Mouse (Mus musculus) small intestine, adult 2 months (tissue): ENCODE results near the gene Dlx5. TPM values are rescaled to one million over a fixed set of nuclear protein-coding genes. Genes with fewer than 3 reads are reported as not detected.

Source experiments
- H3K27ac ChIP-seq: fragments of 200-500 bp; 2 replicates; pipeline ENCODE4 v1.5.1; 2012; ENCODE audit warnings: low read depth, low read length, control low read depth, inconsistent platforms; ENCODE audit not compliant: insufficient read depth
- H3K27me3 ChIP-seq: fragments of 200-500 bp; 2 replicates; pipeline ENCODE4 v1.6.1; 2012; ENCODE audit warnings: mild to moderate bottlenecking, moderate library complexity, low read length, inconsistent platforms; ENCODE audit not compliant: control insufficient read depth, insufficient read depth
- H3K36me3 ChIP-seq: fragments of 200-500 bp; 2 replicates; pipeline ENCODE4 v1.6.1; 2012; ENCODE audit warnings: mild to moderate bottlenecking, low read length, control low read depth, inconsistent platforms; ENCODE audit not compliant: control insufficient read depth, insufficient read depth
- H3K4me1 ChIP-seq: fragments of 200-500 bp; 2 replicates; pipeline ENCODE4 v1.6.1; 2012; ENCODE audit warnings: low read length, inconsistent platforms, mixed read lengths; ENCODE audit not compliant: control insufficient read depth, insufficient read depth, insufficient read length
- H3K4me3 ChIP-seq: fragments of 200-500 bp; 2 replicates; pipeline ENCODE4 v1.5.1; 2012; ENCODE audit warnings: low read depth, mild to moderate bottlenecking, control low read depth, inconsistent platforms, low read length, moderate library complexity
- CTCF ChIP-seq: fragments of 200-500 bp; IDR thresholded peaks from 2 replicates; pipeline ENCODE4 v1.5.1; 2012; ENCODE audit warnings: low read depth, mild to moderate bottlenecking, control low read depth, inconsistent platforms, low read length, moderate library complexity, mixed read lengths; ENCODE audit not compliant: insufficient replicate concordance, insufficient read length; ENCODE audit errors: extremely low read depth
- POLR2A ChIP-seq: fragments of 200-500 bp; IDR thresholded peaks from 2 replicates; pipeline ENCODE4 v1.6.1; 2012; ENCODE audit warnings: low read depth, mild to moderate bottlenecking, control low read depth, inconsistent platforms, low read length, moderate library complexity
- WGBS: fragments of 180-500 bp; shearing (Covaris S2); methylation state at CpG from one replicate; pipeline ENCODE4 v1.1.7; 2018; 5-methylcytosine and 5-hydroxymethylcytosine counted together
- polyA plus RNA-seq: library from polyadenylated mRNA; depleted of rRNA; stranded (reverse); fragments of >200 nt; gene quantifications from 2 replicates; pipeline ENCODE4 v1.2.3, GENCODE M21; 2012

The Dlx5 gene
- polyA plus RNA-seq, 1 experiment = not detected

DNA sequence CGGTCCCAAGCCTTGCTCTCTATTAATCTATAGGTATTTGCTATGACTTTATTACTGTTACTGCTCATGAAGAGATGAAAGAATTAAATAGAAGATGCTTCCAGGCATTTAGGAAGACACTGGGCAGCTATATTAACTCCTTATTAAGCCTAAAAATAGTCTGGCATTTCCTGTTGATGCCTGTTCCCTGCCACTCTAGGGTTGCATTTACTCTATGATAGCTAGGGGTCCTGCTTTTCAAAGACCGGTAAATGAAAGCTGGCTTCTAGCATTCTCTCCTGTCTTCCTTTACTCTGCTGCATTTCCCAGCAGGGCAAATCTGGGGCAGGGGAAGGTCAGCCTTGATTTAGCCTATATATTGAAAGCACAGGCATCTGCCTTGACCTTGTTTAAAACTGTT is 24.1 kb downstream of the Dlx5 start:
- TF ChIP-seq POLR2A (no peak), CTCF (no peak)
- Histone ChIP-seq H3K27me3 (peaks cover 70% of the 10 kb centered on the region), H3K4me3 (no peak overlapping the region), H3K4me1 (peaks cover 3% of the 10 kb centered on the region; the same call in 1 of the 2 replicates), H3K27ac (no peak overlapping the region), H3K36me3 (no peaks in the 10 kb centered on the region)
- 17% methylated on average over 2 of the region's 2 CpGs for WGBS

DNA sequence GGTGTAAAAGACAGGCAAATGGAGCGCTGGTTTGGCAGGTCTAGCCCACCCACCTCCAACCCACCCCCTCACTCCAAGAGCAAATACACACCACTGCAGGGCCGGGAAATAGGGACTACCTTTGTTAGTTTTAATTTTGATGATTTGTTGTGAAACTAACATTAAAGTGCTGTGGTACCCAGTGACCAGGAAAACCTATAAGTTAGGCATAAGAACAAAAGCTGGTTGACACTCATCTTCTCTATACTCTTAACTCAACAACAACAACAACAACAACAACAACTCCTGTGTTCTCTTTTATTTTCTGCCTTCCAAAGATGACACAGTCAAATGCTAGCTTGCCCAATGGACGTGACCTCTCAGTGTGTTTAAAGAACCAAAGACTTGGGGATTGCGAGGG is 25.0 kb downstream of the Dlx5 start:
- H3K4me1 ChIP-seq = no peaks in the 10 kb centered on the region; the same call in 1 of the 2 replicates
- 13% methylated on average over 4 of the region's 4 CpGs for WGBS
- no peak overlapping the region for H3K27ac ChIP-seq
- TF ChIP-seq POLR2A = no peak
- no peak for TF ChIP-seq CTCF
- H3K36me3 ChIP-seq = no peaks in the 10 kb centered on the region
- no peak overlapping the region for H3K4me3 ChIP-seq
- peaks cover 73% of the 10 kb centered on the region for H3K27me3 ChIP-seq

DNA sequence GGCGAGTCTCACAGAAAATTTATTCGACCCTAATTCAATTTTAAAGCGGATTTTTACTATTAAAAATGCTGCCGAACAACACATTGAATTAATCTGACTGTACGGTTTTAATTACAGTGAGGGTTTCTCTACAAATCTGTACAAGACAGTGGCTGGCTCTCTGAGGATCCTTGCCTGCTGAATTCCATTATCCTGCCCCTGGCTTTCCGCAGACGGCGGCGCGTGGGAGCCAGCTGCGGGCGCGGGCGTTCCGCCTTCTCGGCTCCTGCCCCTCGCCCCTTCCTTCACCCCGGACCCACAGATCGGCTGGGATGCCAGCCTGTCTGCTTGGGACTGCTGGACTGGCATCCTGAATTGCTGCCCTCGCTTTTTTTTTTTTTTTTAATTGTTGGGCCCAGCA is 25.6 kb downstream of the Dlx5 start:
- peaks cover 75% of the 10 kb centered on the region for H3K27me3 ChIP-seq
- H3K4me3 ChIP-seq = no peak overlapping the region
- 4% methylated on average over 20 of the region's 20 CpGs for WGBS
- TF ChIP-seq CTCF (no peak), POLR2A (no peak)
- no peak overlapping the region for H3K27ac ChIP-seq
- no peaks in the 10 kb centered on the region; the same call in 1 of the 2 replicates for H3K4me1 ChIP-seq
- H3K36me3 ChIP-seq = no peaks in the 10 kb centered on the region

DNA sequence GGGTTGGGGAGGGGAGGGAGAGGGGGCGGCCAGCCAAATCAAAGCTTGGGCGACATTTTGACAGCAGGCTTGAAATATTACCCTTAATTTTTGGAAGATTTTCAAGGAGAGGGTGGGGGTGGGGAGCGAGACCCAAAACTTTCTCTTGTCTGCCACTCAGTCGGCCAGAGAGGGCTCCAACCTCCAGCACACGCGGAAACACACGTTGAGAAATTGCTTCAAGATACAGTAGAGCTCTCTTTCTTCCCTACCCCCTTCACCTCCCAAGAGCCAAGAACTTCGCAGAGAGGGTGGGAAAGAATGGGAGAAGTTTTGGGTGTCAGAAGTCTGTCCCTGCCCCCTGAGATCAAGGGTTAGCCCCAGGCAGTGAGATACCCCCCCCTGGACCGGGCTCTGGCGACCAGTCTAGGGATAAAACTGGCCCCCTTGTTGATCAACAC is 26.1 kb downstream of the Dlx5 start:
- WGBS = 7% methylated on average over 10 of the region's 10 CpGs
- H3K4me1 ChIP-seq = no peaks in the 10 kb centered on the region
- H3K27ac ChIP-seq = no peak overlapping the region
- H3K4me3 ChIP-seq = no peak overlapping the region
- no peaks in the 10 kb centered on the region for H3K36me3 ChIP-seq
- H3K27me3 ChIP-seq = peaks cover 71% of the 10 kb centered on the region
- TF ChIP-seq CTCF = no peak
- no peak for TF ChIP-seq POLR2A

DNA sequence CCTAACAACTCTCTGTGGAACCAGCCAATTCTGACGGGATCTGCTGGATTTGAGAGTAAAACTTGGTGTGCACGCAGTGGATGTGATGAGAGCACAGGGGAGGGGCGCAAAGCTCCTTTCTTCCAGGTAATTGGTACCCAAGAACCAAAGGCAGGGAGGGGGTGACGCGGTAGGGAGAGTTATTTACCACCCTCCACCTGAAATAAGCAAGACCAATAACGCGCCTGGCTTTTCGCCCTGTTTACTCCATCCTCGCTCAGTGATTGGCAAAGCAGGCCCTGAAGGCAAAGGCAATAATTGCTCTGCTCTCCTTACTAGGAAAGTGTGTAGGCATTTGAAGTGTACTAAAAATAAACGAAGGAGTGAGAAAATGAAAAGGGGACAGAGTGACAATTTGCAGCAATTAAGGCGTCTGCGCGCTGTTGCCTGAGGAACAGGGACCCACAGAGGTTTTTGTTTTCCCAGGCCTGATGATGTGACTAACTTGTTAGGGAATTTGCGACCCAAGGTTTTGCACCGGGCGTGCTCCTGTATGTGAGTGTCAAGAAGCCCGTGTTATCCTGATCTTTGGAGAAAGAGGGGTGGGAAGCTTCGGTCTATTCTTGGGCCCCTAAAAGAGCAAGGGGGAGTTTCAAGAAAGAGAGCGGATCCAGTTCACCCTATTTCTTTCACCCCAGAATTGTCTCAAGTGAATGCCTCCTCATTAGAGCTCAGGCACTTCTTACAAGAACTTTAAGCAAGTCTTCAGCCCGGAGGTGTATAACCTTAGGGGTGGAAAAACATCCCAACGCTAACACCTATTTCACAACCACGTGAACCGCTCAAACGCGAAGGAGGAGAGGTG is 26.8 kb downstream of the Dlx5 start:
- TF ChIP-seq CTCF (no peak), POLR2A (no peak)

DNA sequence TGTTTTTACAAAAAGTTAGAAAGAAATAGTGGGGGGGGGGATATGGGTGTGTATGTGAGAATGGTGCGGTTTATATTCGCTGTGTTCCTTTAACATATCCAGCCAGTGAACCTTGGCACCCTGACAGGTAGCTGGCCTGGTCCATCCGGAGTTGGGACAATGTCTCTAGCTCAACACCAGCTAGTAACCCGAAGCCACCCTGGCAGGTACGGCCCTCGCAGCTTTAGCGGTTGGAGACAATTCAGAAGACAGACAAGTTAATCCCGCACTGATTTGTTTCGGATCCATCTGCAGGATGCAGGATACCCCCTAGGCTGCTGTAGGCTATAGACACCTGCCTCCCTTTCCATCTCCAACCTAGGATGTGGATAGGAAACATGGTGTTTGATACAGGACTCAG is 27.7 kb downstream of the Dlx5 start:
- Histone ChIP-seq H3K4me3 (no peak overlapping the region), H3K27me3 (peaks cover 61% of the 10 kb centered on the region), H3K27ac (no peak overlapping the region), H3K4me1 (no peaks in the 10 kb centered on the region), H3K36me3 (no peaks in the 10 kb centered on the region)
- TF ChIP-seq CTCF (no peak), POLR2A (no peak)
- 3% methylated on average over 9 of the region's 9 CpGs for WGBS

More for the DNA sequence above, 26.8 kb downstream of the Dlx5 start:
- Histone ChIP-seq H3K27me3 (peaks cover 70% of the 10 kb centered on the region), H3K4me3 (no peak overlapping the region), H3K4me1 (no peaks in the 10 kb centered on the region), H3K36me3 (no peaks in the 10 kb centered on the region), H3K27ac (no peak overlapping the region)
- 6% methylated on average over 25 of the region's 25 CpGs for WGBS

DNA sequence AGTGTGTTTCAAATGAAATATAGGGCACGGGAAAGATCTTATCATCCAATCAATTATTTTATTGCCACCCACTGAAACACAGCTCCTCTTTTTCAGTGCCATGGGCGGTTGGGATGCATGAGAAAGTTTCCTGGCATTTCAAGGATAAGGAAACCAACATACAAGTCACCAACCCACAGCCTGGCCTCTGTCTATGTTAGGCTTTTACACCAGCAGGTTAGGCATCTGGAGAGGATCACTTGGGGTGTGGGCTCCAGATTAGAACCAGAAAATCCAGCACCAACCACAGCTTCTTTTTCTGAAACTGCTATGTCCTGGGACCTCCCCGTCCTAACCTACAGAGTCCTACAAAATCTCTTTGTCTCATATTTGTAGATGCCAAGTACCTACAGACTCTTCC is 28.9 kb downstream of the Dlx5 start:
- H3K36me3 ChIP-seq = no peaks in the 10 kb centered on the region
- 25% methylated on average over 3 of the region's 3 CpGs for WGBS
- no peaks in the 10 kb centered on the region for H3K4me1 ChIP-seq
- peaks cover 60% of the 10 kb centered on the region for H3K27me3 ChIP-seq
- no peak overlapping the region for H3K4me3 ChIP-seq
- H3K27ac ChIP-seq = no peak overlapping the region
- no peak for TF ChIP-seq CTCF
- no peak for TF ChIP-seq POLR2A

DNA sequence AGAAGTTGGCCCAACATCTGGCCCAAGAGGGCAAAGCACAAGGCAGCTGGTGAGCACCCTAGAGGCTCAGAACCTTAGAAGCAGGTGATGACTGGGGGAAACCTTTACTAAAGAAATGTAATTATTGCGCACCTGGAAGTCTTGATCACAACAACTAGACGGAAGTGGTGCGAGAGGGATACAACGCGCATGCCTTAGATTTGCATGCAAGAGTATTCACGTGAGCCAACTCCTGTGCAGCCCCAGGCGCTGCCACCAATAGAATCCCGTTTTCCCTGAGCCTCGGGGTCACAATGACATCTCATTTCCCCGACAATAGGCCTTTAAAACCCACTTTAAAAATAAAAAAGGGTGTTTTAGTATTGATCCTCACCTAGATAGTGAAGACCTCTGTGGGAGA is 30.7 kb downstream of the Dlx5 start:
- peaks cover 49% of the 10 kb centered on the region for H3K27me3 ChIP-seq
- TF ChIP-seq CTCF (no peak), POLR2A (no peak)
- no peaks in the 10 kb centered on the region for H3K4me1 ChIP-seq
- H3K27ac ChIP-seq = no peak overlapping the region
- 10% methylated on average over 10 of the region's 10 CpGs for WGBS
- no peaks in the 10 kb centered on the region for H3K36me3 ChIP-seq
- no peak overlapping the region for H3K4me3 ChIP-seq
